24 mouse cellular contexts compared by ENCODE assay signal in genomic region chr5:119292889-119293288, GRCm38 (mm10).
DNase-seq lines count a peak whose midpoint lies in the region; ATAC-seq and TF ChIP-seq lines count a peak whose summit lies in the region.
"Had no signal": no experiment of that assay in that cellular context is flagged by ENCODE, and none has a peak within 500 bp of the region (broad histone marks: within the 10 kb centered on the region; RNA-seq: fewer than 3 reads in every experiment).

No protein-coding gene starts in this region.

- DNase-seq in gastrocnemius, adult 2 months, result no peak
- DNase-seq in gastrocnemius, postnatal 4 days (ENCODE audit: low spot score in 2 of 2), result no peak
- no peak for DNase-seq in layer of hippocampus, adult 2 months (ENCODE audit: low spot score in 2 of 2)
- DNase-seq in layer of hippocampus, adult 8-10 months (ENCODE audit: low spot score in 2 of 2), result no peak
- no peak for DNase-seq in midbrain, postnatal 0 days (ENCODE audit: low spot score)
- no peak for DNase-seq in midbrain, embryonic 10.5 days (ENCODE audit: low spot score)
- no peak for DNase-seq in thymus, postnatal 14 days
- DNase-seq: cerebellum, adult 2 months; cerebellum, postnatal 36 days; left cerebral cortex, postnatal 4 days; right cerebral cortex, postnatal 14 days; spleen, adult 18-20 months; thymus, postnatal 36 days had no signal

- H3K4me3 ChIP-seq in gastrocnemius, adult 2 months, result no peak overlapping the region
- H3K4me3 ChIP-seq in layer of hippocampus, adult 2 months, result no peak overlapping the region
- no peak overlapping the region for H3K4me3 ChIP-seq in midbrain, postnatal 0 days (ENCODE audit: low read depth, low read length)
- no peak overlapping the region for H3K4me3 ChIP-seq in midbrain, embryonic 10.5 days
- no peak overlapping the region for H3K4me3 ChIP-seq in small intestine, adult 2 months (ENCODE audit: low read depth, low read length)
- H3K4me3 ChIP-seq: embryonic facial prominence, embryonic 13.5 days; erythroblast, embryonic 14.5 days; forebrain, embryonic 13.5 days; hindbrain, embryonic 10.5 days; limb, embryonic 15.5 days; midbrain, embryonic 12.5 days had no signal

- H3K4me1 ChIP-seq in midbrain, postnatal 0 days (ENCODE audit: insufficient read depth, low read length), result peaks cover 3% of the 10 kb centered on the region; the same call in 1 of the 2 replicates
- H3K4me1 ChIP-seq in midbrain, embryonic 10.5 days, result peaks cover 4% of the 10 kb centered on the region; the same call in 1 of the 2 replicates
- no peaks in the 10 kb centered on the region for H3K4me1 ChIP-seq in small intestine, adult 2 months (ENCODE audit: control insufficient read depth, insufficient read depth, insufficient read length, low read length)
- H3K4me1 ChIP-seq: embryonic facial prominence, embryonic 13.5 days; hindbrain, embryonic 10.5 days; midbrain, embryonic 12.5 days had no signal

- no peak overlapping the region for H3K9ac ChIP-seq in midbrain, postnatal 0 days (replicated peaks; ENCODE audit: low read length, poor library complexity, severe bottlenecking)
- H3K9ac ChIP-seq: embryonic facial prominence, embryonic 13.5 days; forebrain, embryonic 13.5 days; limb, embryonic 15.5 days; midbrain, embryonic 12.5 days had no signal

- peak; percentile 29; the same call in 1 of the 2 replicates for TF ChIP-seq CTCF in gastrocnemius, adult 2 months (IDR thresholded peaks at IDR 0.05)
- TF ChIP-seq CTCF in layer of hippocampus, adult 2 months (conservative IDR thresholded peaks at IDR 0.05), result peak; percentile 46
- peak; percentile 37 for TF ChIP-seq CTCF in midbrain, postnatal 0 days (IDR thresholded peaks at IDR 0.05)
- peak; percentile 16; the same call in 1 of the 2 replicates for TF ChIP-seq CTCF in small intestine, adult 2 months (IDR thresholded peaks at IDR 0.05; ENCODE audit: extremely low read depth, insufficient read length, insufficient replicate concordance, low read depth, low read length)

- intact Hi-C loops in gastrocnemius, adult 2 months (cut with DNase I), result no loop called here

- no peaks in the 10 kb centered on the region for H3K36me3 ChIP-seq in midbrain, postnatal 0 days (ENCODE audit: insufficient read depth, low read length)
- H3K36me3 ChIP-seq in midbrain, embryonic 10.5 days, result no peaks in the 10 kb centered on the region
- no peaks in the 10 kb centered on the region for H3K36me3 ChIP-seq in small intestine, adult 2 months (ENCODE audit: control insufficient read depth, insufficient read depth, low read length)
- H3K36me3 ChIP-seq: embryonic facial prominence, embryonic 13.5 days; G1E; hindbrain, embryonic 10.5 days; limb, embryonic 15.5 days; midbrain, embryonic 12.5 days had no signal

- no peak for TF ChIP-seq POLR2A in small intestine, adult 2 months (IDR thresholded peaks at IDR 0.05; ENCODE audit: low read depth, low read length)

- no peak for ATAC-seq in midbrain, postnatal 0 days (ENCODE audit: low FRiP score)
- ATAC-seq: activated CD4-positive, CD25-positive, alpha-beta regulatory T cell, adult 4 months; forebrain, embryonic 13.5 days; Patski had no signal

- no peak overlapping the region for H3K27ac ChIP-seq in gastrocnemius, adult 2 months
- H3K27ac ChIP-seq in layer of hippocampus, adult 2 months, result no peak overlapping the region
- no peak overlapping the region for H3K27ac ChIP-seq in midbrain, postnatal 0 days (ENCODE audit: low read depth, low read length)
- no peak overlapping the region for H3K27ac ChIP-seq in midbrain, embryonic 10.5 days (replicated peaks)
- no peak overlapping the region for H3K27ac ChIP-seq in small intestine, adult 2 months (ENCODE audit: insufficient read depth, low read depth, low read length)
- H3K27ac ChIP-seq: embryonic facial prominence, embryonic 13.5 days; forebrain, embryonic 13.5 days; hindbrain, embryonic 10.5 days; limb, embryonic 15.5 days; midbrain, embryonic 12.5 days had no signal

- no peaks in the 10 kb centered on the region for H3K9me3 ChIP-seq in midbrain, postnatal 0 days (ENCODE audit: low read length)
- H3K9me3 ChIP-seq in midbrain, embryonic 10.5 days (replicated peaks), result no peaks in the 10 kb centered on the region
- H3K9me3 ChIP-seq: embryonic facial prominence, embryonic 13.5 days; forebrain, embryonic 13.5 days; hindbrain, embryonic 10.5 days had no signal

- H3K4me2 ChIP-seq in midbrain, postnatal 0 days (ENCODE audit: low read depth, low read length, poor library complexity, severe bottlenecking), result no peak overlapping the region
- H3K4me2 ChIP-seq: embryonic facial prominence, embryonic 13.5 days; forebrain, embryonic 13.5 days; heart, embryonic 11.5 days; limb, embryonic 15.5 days; midbrain, embryonic 12.5 days had no signal

- H3K27me3 ChIP-seq in midbrain, postnatal 0 days (ENCODE audit: insufficient read depth, low read length), result no peaks in the 10 kb centered on the region; the same call in 1 of the 2 replicates
- peaks cover 31% of the 10 kb centered on the region for H3K27me3 ChIP-seq in midbrain, embryonic 10.5 days (ENCODE audit: low read depth, poor library complexity, severe bottlenecking)
- no peaks in the 10 kb centered on the region for H3K27me3 ChIP-seq in small intestine, adult 2 months (ENCODE audit: control insufficient read depth, insufficient read depth, low read length)
- H3K27me3 ChIP-seq: embryonic facial prominence, embryonic 13.5 days had no signal

- 86% methylated on average over 1 of the region's 1 CpGs for WGBS in midbrain, postnatal 0 days
- WGBS in midbrain, embryonic 10.5 days, result 91% methylated on average over 1 of the region's 1 CpGs
- 90% methylated on average over 1 of the region's 1 CpGs for WGBS in small intestine, adult 2 months
